Mouse (Mus musculus): Measurements from ENCODE around the gene Olfr834.

GRCm38 (mm10) chr9:19032435-19032834 lies 44.6 kb downstream of the Olfr834 start, which contains the start of gene Olfr835:
- no peak for TF ChIP-seq CTCF (IDR thresholded peaks at IDR 0.05; ENCODE audit: borderline replicate concordance, insufficient read depth, low read depth, low read length)
- TF ChIP-seq POLR2A (IDR thresholded peaks at IDR 0.05; ENCODE audit: borderline replicate concordance, insufficient read depth, low read length): no peak

Measured in cerebellum, adult 2 months (tissue).